Mouse (Mus musculus): ENCODE measurements at regions not wholly inside any gene's neighbourhood (a gene's known extent, or its start where the extent isn't known, plus 50 kb on each side); places are given as distances from the start of the nearest gene placed in this dataset.

- TF ChIP-seq GATA1 (IDR thresholded peaks at IDR 0.05; ENCODE audit: borderline replicate concordance, low read length) = no peak
- TF ChIP-seq FLI1 (IDR thresholded peaks at IDR 0.05; ENCODE audit: low read length) = no peak
These were observed 81.7 kb upstream of the Hmga2 start for GRCm38 (mm10) chr10:120557850-120558447.

Data from megakaryocyte, embryonic 14.5 days (primary cell).